Mouse (Mus musculus) thymus, adult 2 months (tissue): ENCODE data around the gene Taf11. TPM values are rescaled to one million over a fixed set of nuclear protein-coding genes. Genes with fewer than 3 reads are reported as not detected.

Experiments used
- DNase-seq: peaks from one replicate; pipeline ENCODE4 v3.0.0; 2021
- H3K27ac ChIP-seq: fragments of 200-500 bp; 2 replicates; pipeline ENCODE4 v1.5.1; 2012; ENCODE audit warnings: low read length, control low read depth; ENCODE audit not compliant: control insufficient read depth, insufficient read depth
- H3K27me3 ChIP-seq: fragments of 200-500 bp; 2 replicates; pipeline ENCODE4 v1.6.1; 2012; ENCODE audit warnings: mild to moderate bottlenecking, low read length, moderate library complexity, mixed read lengths; ENCODE audit not compliant: control insufficient read depth, insufficient read depth
- H3K36me3 ChIP-seq: fragments of 200-500 bp; 2 replicates; pipeline ENCODE4 v1.6.1; 2012; ENCODE audit warnings: mild to moderate bottlenecking, low read length, moderate library complexity; ENCODE audit not compliant: control insufficient read depth, insufficient read depth
- H3K4me1 ChIP-seq: fragments of 200-500 bp; replicated peaks from 2 replicates; pipeline ENCODE4 v1.6.1; 2012; ENCODE audit warnings: low read length; ENCODE audit not compliant: control insufficient read depth, insufficient read depth
- H3K4me3 ChIP-seq: fragments of 200-500 bp; 2 replicates; pipeline ENCODE4 v1.5.1; 2012; ENCODE audit warnings: mild to moderate bottlenecking, low read length, control low read depth, moderate library complexity; ENCODE audit not compliant: control insufficient read depth, insufficient read depth
- CTCF ChIP-seq: fragments of 200-500 bp; IDR thresholded peaks from 2 replicates; pipeline ENCODE4 v1.5.1; 2012; ENCODE audit warnings: mild to moderate bottlenecking, control low read depth, low read length, moderate library complexity, borderline replicate concordance; ENCODE audit not compliant: control insufficient read depth, poor library complexity, insufficient read depth; ENCODE audit errors: extremely low read depth
- POLR2A ChIP-seq: fragments of 200-500 bp; IDR thresholded peaks from 2 replicates; pipeline ENCODE4 v1.6.1; 2012; ENCODE audit warnings: mild to moderate bottlenecking, low read length, control low read depth, moderate library complexity; ENCODE audit not compliant: control insufficient read depth, poor library complexity, insufficient read depth; ENCODE audit errors: extremely low read depth
- WGBS: fragments of 180-500 bp; shearing (Covaris S2); methylation state at CpG from one replicate; pipeline ENCODE4 v1.1.7; 2018; 5-methylcytosine and 5-hydroxymethylcytosine counted together
- polyA plus RNA-seq: library from polyadenylated mRNA; depleted of rRNA; stranded (reverse); fragments of >200 nt; gene quantifications from 2 replicates; pipeline ENCODE4 v1.2.3, GENCODE M21; 2012

Taf11 gene
- polyA plus RNA-seq, 1 experiment, result 13.6 TPM

DNA sequence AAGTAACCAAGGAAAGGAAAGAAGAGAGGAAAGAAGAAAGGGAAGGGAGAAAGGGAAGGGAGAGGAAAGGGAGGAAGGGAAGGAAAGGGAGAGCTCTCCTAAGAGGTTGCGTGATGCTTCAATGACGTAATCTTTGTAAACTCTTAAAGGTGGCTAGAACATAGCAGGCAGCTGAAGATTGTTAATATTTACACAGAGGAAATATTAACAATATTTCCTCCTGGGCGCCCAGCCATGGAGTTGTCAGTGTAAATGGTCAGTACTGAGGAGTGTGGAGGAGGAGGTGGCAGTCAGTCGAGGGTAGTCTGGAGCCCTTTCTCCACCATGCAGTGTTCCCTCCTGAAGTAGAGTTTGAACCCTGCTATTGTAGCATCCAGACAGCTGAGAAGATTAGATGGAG lies 15.4 kb upstream of the Taf11 start:
- no peak overlapping the region for H3K4me3 ChIP-seq
- no peak overlapping the region for H3K27ac ChIP-seq
- DNase-seq, result no peak
- no peaks in the 10 kb centered on the region for H3K4me1 ChIP-seq
- 95% methylated on average over 4 of the region's 4 CpGs for WGBS
- H3K36me3 ChIP-seq, result no peaks in the 10 kb centered on the region
- H3K27me3 ChIP-seq, result no peaks in the 10 kb centered on the region
- no peak for TF ChIP-seq CTCF
- TF ChIP-seq POLR2A, result no peak

DNA sequence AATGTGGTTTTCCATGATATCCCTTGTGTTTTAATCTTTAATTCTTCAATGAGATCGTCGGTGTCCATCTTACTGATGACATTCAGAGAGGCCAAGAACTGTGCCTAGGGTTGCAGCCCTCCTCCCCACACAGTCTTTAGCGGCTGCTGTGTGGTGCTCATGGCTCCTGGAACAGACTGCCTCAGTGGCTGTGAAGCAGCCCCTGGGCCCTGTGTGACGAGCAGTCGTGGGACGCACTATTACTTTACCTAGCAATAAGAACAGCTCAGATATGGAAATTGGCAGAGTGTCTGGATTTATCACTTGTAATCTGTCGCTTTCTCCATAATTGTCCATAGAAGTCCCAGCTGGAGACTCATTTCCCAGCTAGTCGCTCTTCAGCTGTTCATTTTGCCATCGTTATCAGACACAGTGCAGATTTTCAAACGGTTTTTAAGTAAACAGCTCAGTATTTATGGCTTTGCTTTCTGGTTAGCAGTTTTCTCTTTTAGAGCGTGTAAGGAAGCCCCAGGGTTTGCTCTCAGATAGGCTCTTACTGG lies 12.6 kb upstream of the Taf11 start:
- Histone ChIP-seq H3K36me3 (no peaks in the 10 kb centered on the region), H3K4me1 (no peaks in the 10 kb centered on the region), H3K4me3 (no peak overlapping the region), H3K27ac (no peak overlapping the region), H3K27me3 (no peaks in the 10 kb centered on the region)
- no peak for DNase-seq
- 96% methylated on average over 11 of the region's 11 CpGs for WGBS
- TF ChIP-seq CTCF, result no peak

DNA sequence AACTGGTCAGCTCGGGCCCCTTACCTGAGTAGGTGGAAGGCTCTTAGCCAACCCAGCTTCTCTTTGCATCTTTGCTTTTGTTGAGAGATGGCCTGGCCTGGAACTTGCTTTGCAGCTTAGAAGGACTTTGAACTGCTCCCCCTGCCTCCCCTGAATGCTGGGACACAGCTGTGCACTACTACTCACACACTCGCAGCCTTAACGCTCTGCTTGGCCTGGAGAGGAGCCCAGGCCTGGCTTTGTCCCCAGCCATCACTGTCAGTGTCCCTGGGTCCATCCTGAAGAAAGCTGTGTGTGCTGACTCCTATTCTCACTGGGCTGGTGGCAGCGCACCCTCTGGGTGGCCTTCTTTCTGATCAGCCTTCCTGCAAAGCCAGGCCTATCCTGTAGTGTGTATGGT lies 11.0 kb upstream of the Taf11 start:
- Histone ChIP-seq H3K4me1 (no peaks in the 10 kb centered on the region), H3K27me3 (no peaks in the 10 kb centered on the region), H3K4me3 (no peak overlapping the region), H3K27ac (no peak overlapping the region), H3K36me3 (no peaks in the 10 kb centered on the region)
- 93% methylated on average over 4 of the region's 4 CpGs for WGBS
- no peak for DNase-seq
- no peak for TF ChIP-seq POLR2A
- TF ChIP-seq CTCF, result no peak

DNA sequence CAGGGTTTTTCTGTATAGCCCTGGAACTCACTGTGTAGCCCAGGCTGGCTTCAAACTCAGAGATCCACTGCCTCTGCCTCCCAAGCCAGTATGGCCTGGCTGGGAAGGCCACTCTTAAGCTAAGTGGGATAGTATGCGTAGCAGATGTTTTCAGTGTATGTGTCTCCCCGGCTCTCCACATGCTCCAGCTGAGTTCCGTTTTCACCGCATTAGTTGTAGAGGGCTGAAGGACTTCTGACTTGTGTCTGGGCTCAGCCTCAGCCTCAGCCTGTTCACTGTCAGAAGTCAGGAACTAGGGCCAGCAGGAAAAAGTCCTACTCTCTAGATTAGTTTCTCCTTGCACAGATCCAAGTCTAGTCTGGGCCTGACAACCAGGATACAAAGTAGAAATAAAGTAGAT lies 6.7 kb upstream of the Taf11 start:
- Histone ChIP-seq H3K27ac (no peak overlapping the region), H3K4me1 (no peaks in the 10 kb centered on the region), H3K27me3 (no peaks in the 10 kb centered on the region), H3K36me3 (no peaks in the 10 kb centered on the region), H3K4me3 (no peak overlapping the region)
- DNase-seq, result no peak
- WGBS, result over 99% methylated on average over 4 of the region's 4 CpGs
- no peak for TF ChIP-seq POLR2A
- TF ChIP-seq CTCF, result no peak

DNA sequence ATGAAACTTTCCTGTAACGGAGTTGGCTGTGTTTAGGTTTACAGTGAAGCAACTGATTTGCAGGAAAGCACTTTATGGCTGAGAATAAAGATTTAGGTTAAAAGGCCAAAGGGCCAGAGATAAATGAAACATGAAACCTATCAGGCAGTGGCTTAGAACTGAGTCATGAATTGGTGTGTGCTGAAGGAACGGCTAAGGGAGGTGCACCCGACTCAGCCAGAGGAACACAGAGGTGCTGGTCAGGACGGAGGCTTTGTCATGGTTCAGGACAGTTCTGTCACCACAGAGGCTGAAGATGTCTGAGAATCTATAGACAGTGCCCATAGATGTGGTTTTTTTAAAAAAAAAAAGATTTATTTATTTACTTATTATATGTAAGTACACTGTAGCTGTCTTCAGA lies 5.1 kb upstream of the Taf11 start:
- WGBS, result 90% methylated on average over 4 of the region's 4 CpGs
- DNase-seq, result no peak

DNA sequence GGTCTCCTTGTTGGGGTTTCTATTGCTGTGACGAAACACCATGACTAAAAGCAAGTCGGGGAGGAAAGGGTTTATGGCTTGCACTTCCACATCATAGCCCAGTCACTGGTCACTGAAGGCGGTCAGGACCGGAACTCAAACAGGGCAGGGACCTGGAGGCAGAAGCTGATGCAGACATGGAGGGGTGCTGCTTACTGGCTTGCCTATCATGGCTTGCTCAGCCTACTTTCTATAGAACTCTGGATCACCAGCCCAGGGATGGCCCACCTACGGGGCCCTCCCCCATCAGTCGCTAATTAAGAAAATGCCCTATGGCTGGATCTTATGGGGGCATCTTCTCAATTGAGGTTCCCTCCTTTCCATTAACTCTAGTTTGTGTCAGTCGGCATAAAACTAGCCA lies 1.7 kb upstream of the Taf11 start:
- DNase-seq, result no peak
- Histone ChIP-seq H3K36me3 (no peaks in the 10 kb centered on the region), H3K27me3 (no peaks in the 10 kb centered on the region), H3K4me1 (peaks cover 16% of the 10 kb centered on the region), H3K27ac (no peak overlapping the region), H3K4me3 (no peak overlapping the region)
- TF ChIP-seq CTCF (no peak), POLR2A (no peak)
- 94% methylated on average over 7 of the region's 7 CpGs for WGBS

More for the DNA sequence above, 5.1 kb upstream of the Taf11 start:
- H3K27ac ChIP-seq, result no peak overlapping the region
- H3K36me3 ChIP-seq, result no peaks in the 10 kb centered on the region
- H3K4me1 ChIP-seq, result peaks cover 7% of the 10 kb centered on the region
- TF ChIP-seq CTCF (no peak), POLR2A (no peak)
- no peak overlapping the region for H3K4me3 ChIP-seq
- H3K27me3 ChIP-seq, result no peaks in the 10 kb centered on the region
